Mouse (Mus musculus): ENCODE data around the gene Ube2e1. TPM values are rescaled to one million over a fixed set of nuclear protein-coding genes. Genes with fewer than 3 reads are reported as not detected.

The Ube2e1 gene
- polyA plus RNA-seq, 1 experiment from 2014 or later = 104 TPM

DNA sequence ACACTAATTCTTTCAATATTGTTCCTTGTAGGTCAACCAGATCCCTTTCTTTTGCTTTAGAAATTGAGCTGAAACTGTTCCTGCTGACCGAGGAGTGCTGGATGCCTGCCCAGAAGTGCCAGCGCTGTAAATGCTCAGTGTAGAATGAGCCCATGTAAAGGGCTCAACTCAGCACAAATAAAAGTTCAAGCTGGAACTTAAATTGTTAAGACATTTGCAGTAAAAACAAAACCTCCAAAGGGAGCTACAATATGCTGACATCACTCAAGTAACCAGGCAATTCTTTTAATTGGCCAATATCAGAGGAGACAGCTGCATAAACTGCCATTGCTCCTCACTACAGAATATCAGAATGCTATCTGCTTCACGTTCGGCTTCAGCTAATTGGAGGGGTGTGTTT, 68.2 kb downstream of the Ube2e1 start:
- Histone ChIP-seq H3K9me3 (ENCODE audit: control insufficient read depth, low read length) (no peaks in the 10 kb centered on the region), H3K4me1 (replicated peaks; ENCODE audit: control insufficient read depth, insufficient read depth) (no peaks in the 10 kb centered on the region), H3K27me3 (ENCODE audit: control insufficient read depth, insufficient read depth, low read length) (no peaks in the 10 kb centered on the region), H3K4me2 (replicated peaks; ENCODE audit: low read depth) (no peak overlapping the region), H3K9ac (ENCODE audit: low read length) (no peak overlapping the region), H3K36me3 (ENCODE audit: control insufficient read depth, insufficient read depth, low read length) (no peaks in the 10 kb centered on the region), H3K4me3 (ENCODE audit: low read depth, low read length) (no peak overlapping the region), H3K27ac (replicated peaks) (no peak overlapping the region)
- DNase-seq (ENCODE audit: low spot score) = no peak
- no peak for TF ChIP-seq EP300 (optimal IDR thresholded peaks at IDR 0.05)
- TF ChIP-seq CTCF (IDR thresholded peaks at IDR 0.05; ENCODE audit: low read depth) = no peak
- 32% methylated on average over 4 of the region's 4 CpGs for WGBS
- ATAC-seq (ENCODE audit: low FRiP score, low TSS enrichment) = no peak

DNA sequence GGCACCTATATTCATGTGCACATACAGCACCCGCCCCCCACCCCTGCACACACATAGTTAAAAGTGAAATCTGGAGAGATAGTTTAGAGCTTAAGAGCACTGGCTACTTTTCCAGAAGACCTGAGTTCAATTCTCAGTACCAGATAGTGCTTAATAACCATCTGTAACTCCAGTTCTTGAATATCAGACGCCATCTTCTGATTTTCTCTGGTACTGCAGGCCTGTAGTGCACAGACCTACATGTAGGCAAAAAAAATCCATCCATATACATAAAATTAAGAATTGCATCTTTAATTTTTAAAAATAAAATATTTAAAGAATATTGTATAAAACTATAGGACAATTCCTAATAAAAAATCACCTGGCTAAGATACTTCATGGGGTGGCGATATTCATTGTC, 70.5 kb downstream of the Ube2e1 start:
- DNase-seq (ENCODE audit: low spot score) = no peak
- Histone ChIP-seq H3K9me3 (ENCODE audit: control insufficient read depth, low read length) (no peaks in the 10 kb centered on the region), H3K4me3 (ENCODE audit: low read depth, low read length) (no peak overlapping the region), H3K4me1 (replicated peaks; ENCODE audit: control insufficient read depth, insufficient read depth) (no peaks in the 10 kb centered on the region), H3K4me2 (replicated peaks; ENCODE audit: low read depth) (no peak overlapping the region), H3K27me3 (ENCODE audit: control insufficient read depth, insufficient read depth, low read length) (no peaks in the 10 kb centered on the region), H3K9ac (ENCODE audit: low read length) (no peak overlapping the region), H3K27ac (replicated peaks) (no peak overlapping the region), H3K36me3 (ENCODE audit: control insufficient read depth, insufficient read depth, low read length) (no peaks in the 10 kb centered on the region)
- 80% methylated on average over 3 of the region's 3 CpGs for WGBS
- no peak for ATAC-seq (ENCODE audit: low FRiP score, low TSS enrichment)
- no peak for TF ChIP-seq EP300 (optimal IDR thresholded peaks at IDR 0.05)
- TF ChIP-seq CTCF (IDR thresholded peaks at IDR 0.05; ENCODE audit: low read depth) = 0 out of 2 replicates have a peak, but pooled peaks have one; percentile 6

DNA sequence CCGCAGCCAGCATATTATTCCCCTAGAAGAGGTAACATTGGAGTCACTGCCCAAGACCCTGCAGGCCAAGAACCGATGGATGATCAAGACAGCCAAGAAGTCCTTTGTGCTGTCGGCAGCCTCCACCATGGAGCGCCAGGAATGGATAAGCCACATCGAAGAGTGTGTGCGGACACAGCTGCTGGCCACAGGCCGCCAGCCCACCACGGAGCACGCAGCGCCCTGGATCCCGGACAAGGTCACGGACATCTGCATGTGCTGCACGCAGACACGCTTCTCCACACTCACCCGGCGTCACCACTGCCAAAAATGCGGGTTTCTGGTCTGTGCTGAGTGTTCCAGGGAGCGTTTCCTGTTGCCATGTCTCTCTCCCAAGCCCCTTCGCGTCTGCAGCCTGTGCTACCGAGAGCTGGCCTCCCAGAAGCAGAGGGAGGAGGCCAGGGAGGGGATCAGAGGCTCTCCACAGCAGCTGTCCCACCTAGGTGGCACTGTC, 89.0 kb downstream of the Ube2e1 start:
- H3K4me1 ChIP-seq (replicated peaks; ENCODE audit: control insufficient read depth, insufficient read depth) = no peaks in the 10 kb centered on the region
- H3K27me3 ChIP-seq (ENCODE audit: control insufficient read depth, insufficient read depth, low read length) = no peaks in the 10 kb centered on the region
- H3K9me3 ChIP-seq (ENCODE audit: control insufficient read depth, low read length) = no peaks in the 10 kb centered on the region
- H3K36me3 ChIP-seq (ENCODE audit: control insufficient read depth, insufficient read depth, low read length) = no peaks in the 10 kb centered on the region
- TF ChIP-seq CTCF (IDR thresholded peaks at IDR 0.05; ENCODE audit: low read depth) = no peak
- no peak for TF ChIP-seq EP300 (optimal IDR thresholded peaks at IDR 0.05)
- no peak overlapping the region for H3K9ac ChIP-seq (ENCODE audit: low read length)
- DNase-seq (ENCODE audit: low spot score) (no peak), ATAC-seq (ENCODE audit: low FRiP score, low TSS enrichment) (no peak)
- 83% methylated on average over 21 of the region's 21 CpGs for WGBS
- no peak overlapping the region for H3K27ac ChIP-seq (replicated peaks)
- H3K4me2 ChIP-seq (replicated peaks; ENCODE audit: low read depth) = no peak overlapping the region
- no peak overlapping the region for H3K4me3 ChIP-seq (ENCODE audit: low read depth, low read length)

DNA sequence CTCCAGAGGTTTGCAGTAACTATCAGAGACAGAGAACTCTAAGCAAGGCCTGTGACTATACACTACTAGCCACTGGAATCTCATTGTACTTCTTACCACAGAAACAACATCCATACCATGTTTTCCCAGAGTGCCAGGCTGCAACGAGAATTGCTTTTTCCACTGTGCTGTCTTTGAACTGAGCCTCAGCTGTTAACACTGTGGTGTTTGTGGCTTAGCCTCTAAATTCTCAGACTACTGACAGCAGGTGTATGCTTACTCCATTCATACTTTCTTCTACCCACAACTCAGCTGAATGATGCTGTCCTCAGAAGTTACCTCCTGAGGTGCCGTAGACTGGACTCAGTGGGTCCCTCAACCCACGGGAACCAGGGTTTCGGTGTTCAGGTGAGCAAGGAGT, 89.9 kb downstream of the Ube2e1 start:
- Histone ChIP-seq H3K4me1 (replicated peaks; ENCODE audit: control insufficient read depth, insufficient read depth) (no peaks in the 10 kb centered on the region), H3K27ac (replicated peaks) (no peak overlapping the region), H3K4me2 (replicated peaks; ENCODE audit: low read depth) (no peak overlapping the region), H3K9ac (ENCODE audit: low read length) (no peak overlapping the region), H3K4me3 (ENCODE audit: low read depth, low read length) (no peak overlapping the region), H3K36me3 (ENCODE audit: control insufficient read depth, insufficient read depth, low read length) (no peaks in the 10 kb centered on the region), H3K9me3 (ENCODE audit: control insufficient read depth, low read length) (no peaks in the 10 kb centered on the region), H3K27me3 (ENCODE audit: control insufficient read depth, insufficient read depth, low read length) (no peaks in the 10 kb centered on the region)
- WGBS = 87% methylated on average over 4 of the region's 4 CpGs
- DNase-seq (ENCODE audit: low spot score) (no peak), ATAC-seq (ENCODE audit: low FRiP score, low TSS enrichment) (no peak)
- no peak for TF ChIP-seq EP300 (optimal IDR thresholded peaks at IDR 0.05)
- no peak for TF ChIP-seq CTCF (IDR thresholded peaks at IDR 0.05; ENCODE audit: low read depth)

DNA sequence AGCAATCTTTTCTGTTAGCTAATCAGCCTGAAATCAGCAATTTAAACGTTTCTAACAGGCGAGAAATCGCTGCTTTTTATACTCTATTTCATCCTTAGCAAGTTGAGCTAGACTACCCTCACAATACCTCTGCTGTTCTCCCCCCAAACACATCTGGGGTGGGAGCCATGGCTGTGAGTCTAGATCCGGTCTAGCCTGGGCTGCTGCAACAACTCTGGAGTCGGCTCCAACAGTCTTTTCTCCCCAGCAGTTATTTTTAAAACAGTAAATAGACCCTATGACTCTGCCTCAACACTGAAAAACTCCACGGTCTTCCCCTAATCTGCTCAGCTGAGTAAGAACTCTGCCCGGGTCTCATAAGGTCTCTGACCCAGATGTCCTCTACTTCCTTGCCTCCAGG, 91.5 kb downstream of the Ube2e1 start:
- no peak overlapping the region for H3K27ac ChIP-seq (replicated peaks)
- H3K9me3 ChIP-seq (ENCODE audit: control insufficient read depth, low read length) = no peaks in the 10 kb centered on the region
- 64% methylated on average over 7 of the region's 7 CpGs for WGBS
- no peak for ATAC-seq (ENCODE audit: low FRiP score, low TSS enrichment)
- DNase-seq (ENCODE audit: low spot score) = no peak
- no peaks in the 10 kb centered on the region for H3K36me3 ChIP-seq (ENCODE audit: control insufficient read depth, insufficient read depth, low read length)
- no peak overlapping the region for H3K4me3 ChIP-seq (ENCODE audit: low read depth, low read length)
- TF ChIP-seq CTCF (IDR thresholded peaks at IDR 0.05; ENCODE audit: low read depth) (no peak), EP300 (optimal IDR thresholded peaks at IDR 0.05) (no peak)
- H3K27me3 ChIP-seq (ENCODE audit: control insufficient read depth, insufficient read depth, low read length) = no peaks in the 10 kb centered on the region
- no peak overlapping the region for H3K9ac ChIP-seq (ENCODE audit: low read length)
- H3K4me1 ChIP-seq (replicated peaks; ENCODE audit: control insufficient read depth, insufficient read depth) = no peaks in the 10 kb centered on the region
- no peak overlapping the region for H3K4me2 ChIP-seq (replicated peaks; ENCODE audit: low read depth)

DNA sequence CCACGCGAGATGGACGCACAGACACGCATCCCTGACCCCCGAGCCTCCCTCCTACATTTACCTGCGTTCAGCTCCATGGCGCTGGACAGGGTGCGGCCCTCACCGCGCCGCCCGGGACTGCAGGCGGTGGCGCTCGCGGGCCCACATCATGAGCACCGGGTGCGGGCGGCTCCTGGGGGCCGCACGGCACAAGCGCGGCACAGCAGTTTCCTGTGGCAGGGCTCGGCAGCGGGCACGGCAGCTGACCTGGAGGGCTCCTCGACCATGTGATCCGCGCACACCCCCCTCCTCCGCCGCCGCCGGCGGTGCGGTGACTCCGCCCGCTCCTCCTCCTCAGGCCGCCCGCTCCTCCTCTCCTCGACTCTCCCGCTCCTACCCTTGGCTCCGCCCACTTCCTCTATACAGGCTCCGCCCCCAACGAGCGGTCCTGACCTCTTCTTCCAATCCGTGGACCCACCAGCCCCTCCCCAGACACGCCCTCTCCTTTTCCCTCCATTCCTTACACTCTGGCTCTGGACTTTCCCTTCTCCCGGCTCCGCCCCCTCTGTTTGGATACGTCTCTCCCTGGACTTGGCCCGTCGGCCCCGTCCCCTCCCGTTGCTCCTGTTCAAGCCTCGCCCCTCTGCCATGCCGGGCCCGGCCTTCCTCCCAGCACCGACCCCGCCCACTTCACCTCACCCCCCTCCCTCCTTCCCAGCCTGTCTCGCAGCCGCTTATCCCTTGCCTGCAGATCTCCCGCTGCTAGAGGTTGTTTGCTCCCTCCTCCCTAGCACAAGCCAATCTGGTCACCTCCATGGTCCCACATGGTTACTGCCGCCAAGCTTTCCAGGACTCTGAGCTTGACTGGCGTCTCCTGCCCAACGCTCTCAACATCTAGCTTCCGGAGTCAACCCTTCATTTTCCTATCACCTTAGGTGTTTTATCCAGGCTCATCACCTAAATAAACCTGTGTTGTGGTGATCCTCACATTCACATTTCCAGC, 92.6 kb downstream of the Ube2e1 start, which contains the start of gene Nr1d2:
Gene Nr1d2, minus strand, starts transcription at position 378 of the 982 bp plus-strand sequence.
- H3K4me2 ChIP-seq (replicated peaks; ENCODE audit: low read depth) = peak within 1 kb of the TSS; percentile 71
- DNase-seq (ENCODE audit: low spot score) = peak; percentile 100
- H3K27me3 ChIP-seq (ENCODE audit: control insufficient read depth, insufficient read depth, low read length) = no peaks in the 10 kb centered on the region
- WGBS = under 1% methylated on average over 52 of the region's 66 CpGs
- peak; percentile 56 for TF ChIP-seq EP300 (optimal IDR thresholded peaks at IDR 0.05)
- TF ChIP-seq CTCF (IDR thresholded peaks at IDR 0.05; ENCODE audit: low read depth) = peak; percentile 44
- peak within 1 kb of the TSS; percentile 90 for H3K9ac ChIP-seq (ENCODE audit: low read length)
- ATAC-seq (ENCODE audit: low FRiP score, low TSS enrichment) = peak; percentile 96
- peak within 1 kb of the TSS; percentile 99 for H3K27ac ChIP-seq (replicated peaks)
- peaks cover 2% of the 10 kb centered on the region; the same call in 1 of the 2 replicates for H3K4me1 ChIP-seq (replicated peaks; ENCODE audit: control insufficient read depth, insufficient read depth)
- H3K4me3 ChIP-seq (ENCODE audit: low read depth, low read length) = peak within 1 kb of the TSS; percentile 82
- no peaks in the 10 kb centered on the region for H3K9me3 ChIP-seq (ENCODE audit: control insufficient read depth, low read length)
- no peaks in the 10 kb centered on the region for H3K36me3 ChIP-seq (ENCODE audit: control insufficient read depth, insufficient read depth, low read length)

Data from stomach, postnatal 0 days (tissue).